Mouse (Mus musculus): ENCODE results near the gene Snrnp70.
A peak's percentile ranks its signal among the peaks of the same experiment; 100 is the strongest.

Snrnp70 gene

DNA sequence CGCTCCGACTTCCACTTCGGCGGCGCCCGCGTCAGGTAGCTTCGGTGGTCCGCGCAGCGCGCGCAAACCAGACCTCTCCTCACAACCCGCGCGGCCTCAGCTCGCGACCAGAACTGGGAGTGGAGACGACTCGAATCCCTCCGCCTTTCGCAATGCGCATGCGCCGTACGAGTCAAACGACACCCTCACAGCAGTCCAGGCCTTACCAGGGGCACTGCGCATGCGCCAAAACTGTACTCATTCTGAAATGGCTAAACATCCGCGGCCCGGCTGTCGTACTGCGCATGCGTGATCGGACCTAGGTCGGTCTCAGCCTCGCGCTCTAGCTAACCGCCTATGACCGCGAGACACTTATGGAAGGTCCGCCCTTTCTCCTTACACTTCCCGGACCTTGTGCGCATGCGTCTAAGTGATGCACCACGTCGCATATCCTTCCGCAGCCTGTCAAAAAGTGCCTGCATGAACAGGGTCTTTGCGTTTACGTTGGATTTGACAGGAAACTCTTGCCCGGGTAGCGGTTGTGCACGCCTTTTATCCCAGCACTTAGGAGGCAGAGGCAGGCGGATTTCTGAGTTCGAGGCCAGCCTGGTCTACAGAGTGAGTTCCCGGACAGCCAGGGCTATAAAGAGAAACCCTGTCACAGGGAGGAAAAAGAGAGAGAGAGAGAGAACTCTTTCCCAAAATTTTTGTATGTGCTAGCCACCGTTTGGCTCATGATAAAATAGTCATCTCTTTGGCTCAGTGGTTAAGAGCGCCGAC, at the start of gene Snrnp70:
Gene Snrnp70 (minus strand): TSS at position 165 of the 759 bp plus-strand sequence.
- DNase-seq = peak; percentile 100

DNA sequence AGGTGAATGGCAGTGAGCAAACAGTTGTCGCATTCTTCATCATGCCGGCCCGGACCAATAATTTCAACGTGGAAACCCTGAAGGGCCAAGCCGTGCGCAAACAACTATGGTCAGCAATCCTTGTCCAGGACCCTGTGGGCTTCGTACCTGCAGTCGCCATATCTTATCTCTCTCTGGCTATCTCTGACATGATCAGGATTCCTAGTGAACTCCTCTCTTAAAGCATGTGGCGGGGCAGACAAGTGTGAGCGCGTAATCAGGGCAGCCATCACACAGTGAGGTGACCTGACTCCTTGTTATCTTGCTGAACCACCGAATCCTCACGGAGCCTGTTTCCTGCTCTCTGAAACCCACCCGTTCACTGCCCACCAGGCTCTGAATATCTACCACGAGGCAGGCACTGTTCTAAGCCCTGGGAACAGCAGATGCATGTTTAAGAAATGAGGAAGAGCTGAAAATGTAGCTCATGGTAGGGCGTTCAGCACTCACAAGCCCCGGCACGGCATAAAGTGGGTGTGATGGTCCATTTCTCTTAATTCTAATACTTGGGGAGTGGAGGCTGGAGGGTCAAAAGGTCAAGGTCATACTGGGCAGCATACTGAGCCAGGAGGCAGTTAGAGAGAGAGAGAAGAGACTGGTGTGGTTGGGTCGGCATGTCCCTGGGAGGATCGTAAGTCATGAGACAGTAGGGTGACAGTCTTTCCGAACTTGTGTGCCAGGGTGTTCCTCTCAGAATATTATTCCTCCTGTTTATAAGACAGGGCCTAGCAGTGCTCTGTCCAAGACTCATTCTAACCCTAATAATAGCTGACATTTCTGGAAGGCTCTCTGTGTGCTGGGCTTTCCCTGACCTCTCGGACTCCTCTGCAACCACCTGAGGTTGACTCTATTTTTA, 48.2 kb upstream of the Snrnp70 start:
- no peak for DNase-seq

DNA sequence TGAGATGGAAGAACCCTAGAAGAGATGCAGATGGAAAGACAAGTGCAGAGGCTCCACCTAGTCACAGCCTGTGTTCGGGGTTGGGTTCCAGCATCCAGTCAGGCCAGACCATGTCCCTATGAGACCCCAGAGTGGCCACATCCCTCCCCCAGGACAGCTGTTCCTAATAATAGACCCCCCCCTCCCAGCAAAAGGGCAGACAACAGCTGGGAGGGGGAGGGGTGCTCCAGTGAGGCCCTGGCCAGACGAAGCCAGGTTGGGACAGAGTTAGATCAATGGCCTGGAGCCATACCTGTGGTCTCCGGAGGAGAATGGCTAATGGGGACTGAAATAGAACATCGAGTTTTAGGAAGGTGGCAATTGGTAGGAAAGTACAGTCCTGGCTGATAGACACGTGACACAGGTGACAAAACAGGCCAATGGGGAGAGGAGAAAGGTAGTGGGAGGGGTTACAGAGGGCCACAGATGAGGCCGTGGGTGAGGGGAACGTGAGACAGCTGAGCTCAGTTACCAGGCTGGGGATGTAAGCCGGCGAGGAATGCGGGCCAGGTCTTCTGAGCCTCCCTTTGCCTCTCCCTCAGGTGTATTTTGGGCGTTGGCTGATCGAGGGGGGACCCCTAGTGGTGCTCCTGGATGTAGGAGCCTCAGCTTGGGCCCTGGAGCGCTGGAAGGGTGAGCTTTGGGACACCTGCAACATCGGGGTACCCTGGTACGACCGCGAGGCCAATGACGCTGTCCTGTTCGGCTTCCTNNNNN, 42.2 kb upstream of the Snrnp70 start, which contains the start of gene Ruvbl2:
Gene Ruvbl2 (minus strand): TSS at position 576 of the 756 bp plus-strand sequence.
- DNase-seq = peak; percentile 48 to 78

- no peak for DNase-seq
These were observed 41.5 kb upstream of the Snrnp70 start for GRCm38 (mm10) chr7:45437046-45437445.

- no peak for DNase-seq
These were observed 40.9 kb upstream of the Snrnp70 start for GRCm38 (mm10) chr7:45436444-45436843.

DNA sequence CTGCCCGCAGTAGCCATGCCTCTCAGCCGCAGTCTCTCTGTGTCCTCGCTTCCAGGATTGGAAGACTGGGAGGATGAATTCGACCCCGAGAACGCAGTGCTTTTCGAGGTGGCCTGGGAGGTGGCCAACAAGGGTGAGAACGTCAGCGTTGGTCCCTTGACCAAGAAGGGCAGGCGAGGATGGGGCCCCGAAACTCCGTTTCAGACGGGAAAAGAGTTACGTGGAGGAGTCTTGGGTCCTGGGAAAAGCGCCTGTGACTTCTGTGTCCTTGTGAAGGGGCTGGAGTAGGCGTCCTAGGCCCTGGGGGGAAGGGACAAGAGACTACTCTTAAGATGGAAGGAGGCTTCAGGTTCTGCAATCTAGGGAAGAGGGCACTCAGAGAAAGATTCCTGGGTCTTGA, 39.5 kb upstream of the Snrnp70 start:
- DNase-seq = peak in 1 of 2 experiments; percentile 39

DNA sequence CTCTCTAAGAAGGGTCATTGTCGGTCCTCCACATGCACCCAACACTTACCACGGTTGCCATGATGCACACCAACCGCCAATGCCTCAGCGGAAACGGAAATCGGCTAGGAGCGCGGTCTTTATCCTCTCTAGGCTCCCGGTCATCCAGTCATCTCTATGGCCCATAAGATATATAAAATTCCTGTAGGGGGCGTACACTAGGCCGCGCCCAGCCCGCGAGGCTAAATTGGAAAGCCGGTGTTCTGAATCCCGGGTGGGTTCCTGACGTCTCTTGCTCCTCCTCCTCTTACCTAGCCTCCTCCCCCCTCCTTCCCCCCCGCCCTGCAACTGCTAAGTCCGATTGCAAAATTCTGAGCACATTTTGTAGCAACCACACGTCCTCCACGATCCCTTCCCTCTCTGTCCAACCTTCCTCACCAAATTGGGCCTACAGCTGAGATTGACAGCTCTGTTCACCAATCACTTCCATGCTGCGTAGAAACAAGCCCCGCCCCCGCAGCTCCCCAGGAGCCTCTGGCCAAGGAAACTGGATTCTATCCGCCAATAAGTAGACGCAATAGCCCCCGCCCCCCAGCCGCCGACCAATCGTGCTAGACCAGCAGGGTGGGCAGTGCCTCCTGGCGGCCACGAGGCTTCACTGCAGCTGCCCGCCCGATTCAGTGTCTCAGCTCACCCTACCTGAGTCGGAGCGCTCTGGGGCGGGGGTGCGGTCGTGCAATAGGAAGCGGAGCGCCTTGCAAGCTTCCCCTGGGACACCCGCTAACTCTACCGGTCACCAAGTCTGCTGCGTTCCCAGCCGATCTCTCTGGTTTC, 38.9 kb upstream of the Snrnp70 start, which contains the start of gene Gys1:
Gene Gys1 (plus strand): TSS at position 642 of the 813 bp plus-strand sequence.
- peak; percentile 100 for DNase-seq

GRCm38 (mm10) chr7:45433835-45434202, 38.3 kb upstream of the Snrnp70 start:
- no peak for DNase-seq

- no peak for DNase-seq
These were observed 31.0 kb upstream of the Snrnp70 start for GRCm38 (mm10) chr7:45426556-45426955.

GRCm38 (mm10) chr7:45421194-45421593, 25.7 kb upstream of the Snrnp70 start:
- no peak for DNase-seq

GRCm38 (mm10) chr7:45420615-45420919, 25.0 kb upstream of the Snrnp70 start, which contains the start of gene Lhb:
Gene Lhb (plus strand): TSS chr7:45420820.
- no peak for DNase-seq

DNA sequence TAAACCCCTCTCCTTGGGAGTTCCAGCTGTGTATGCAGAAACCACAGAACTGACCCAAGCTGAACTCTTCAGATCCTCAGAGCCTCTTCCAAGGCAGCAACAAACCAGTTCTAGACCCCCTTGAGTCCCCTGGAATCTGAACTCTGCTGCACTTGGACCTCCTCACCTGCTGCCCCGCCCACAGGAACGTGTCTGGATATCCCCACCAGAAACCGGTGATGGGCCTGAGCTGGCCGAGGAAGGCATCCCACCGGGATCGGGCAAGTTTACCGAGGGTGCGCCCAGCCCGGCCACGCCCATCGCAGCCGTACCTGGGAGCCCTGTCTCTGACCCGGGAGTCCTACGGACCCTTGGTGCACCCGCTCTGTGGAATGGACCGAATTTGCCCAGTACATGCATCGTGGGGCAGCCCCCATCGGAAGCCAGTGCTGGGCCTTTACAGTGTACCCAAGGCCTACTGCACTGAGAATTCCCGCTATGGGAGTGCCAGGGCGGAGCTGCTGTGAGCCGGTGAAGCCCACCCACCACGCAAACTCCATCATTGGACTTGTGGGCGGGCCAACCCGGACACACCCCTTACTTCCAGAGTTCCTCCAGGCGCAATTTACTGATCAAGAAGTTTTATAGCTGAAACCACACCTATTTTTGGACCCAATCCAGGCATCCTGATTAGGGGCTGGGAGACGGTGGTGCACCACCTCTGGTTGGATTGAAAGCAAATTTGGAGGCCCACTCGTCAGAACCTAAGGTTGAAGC, 24.5 kb upstream of the Snrnp70 start:
- DNase-seq = no peak

DNA sequence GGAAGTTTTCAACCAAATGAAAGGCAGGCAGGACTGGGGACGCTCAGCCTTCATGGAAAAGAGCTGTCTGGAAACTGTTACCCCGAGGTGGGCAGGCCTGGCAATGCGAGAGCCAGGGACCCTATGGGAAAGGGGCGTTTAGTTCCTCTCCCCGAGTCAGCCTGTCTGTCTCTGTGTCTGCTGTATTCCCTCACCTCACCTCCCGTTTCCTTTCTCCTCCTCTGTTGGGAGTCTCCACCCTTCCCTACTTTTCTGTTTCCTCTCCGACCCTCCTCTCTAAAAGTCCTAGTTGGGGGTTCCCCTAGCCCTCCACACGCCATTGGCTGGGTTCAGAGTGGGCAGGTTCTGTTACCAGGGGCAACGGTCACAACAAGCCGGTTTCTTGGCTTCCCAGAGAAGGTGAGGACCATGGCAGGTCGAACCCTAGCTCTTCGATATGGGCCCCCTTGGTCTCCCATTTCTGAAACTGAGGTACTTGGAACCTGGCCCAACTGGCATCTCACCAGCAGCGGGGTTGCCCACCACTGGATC, 22.5 kb upstream of the Snrnp70 start:
- DNase-seq = no peak

GRCm38 (mm10) chr7:45415636-45416035, 20.1 kb upstream of the Snrnp70 start:
- no peak for DNase-seq

- no peak for DNase-seq
These were observed 19.2 kb upstream of the Snrnp70 start for GRCm38 (mm10) chr7:45414740-45415224.

- peak in 1 of 2 experiments; percentile 55 for DNase-seq
These were observed 18.6 kb upstream of the Snrnp70 start for GRCm38 (mm10) chr7:45413864-45414739.

DNA sequence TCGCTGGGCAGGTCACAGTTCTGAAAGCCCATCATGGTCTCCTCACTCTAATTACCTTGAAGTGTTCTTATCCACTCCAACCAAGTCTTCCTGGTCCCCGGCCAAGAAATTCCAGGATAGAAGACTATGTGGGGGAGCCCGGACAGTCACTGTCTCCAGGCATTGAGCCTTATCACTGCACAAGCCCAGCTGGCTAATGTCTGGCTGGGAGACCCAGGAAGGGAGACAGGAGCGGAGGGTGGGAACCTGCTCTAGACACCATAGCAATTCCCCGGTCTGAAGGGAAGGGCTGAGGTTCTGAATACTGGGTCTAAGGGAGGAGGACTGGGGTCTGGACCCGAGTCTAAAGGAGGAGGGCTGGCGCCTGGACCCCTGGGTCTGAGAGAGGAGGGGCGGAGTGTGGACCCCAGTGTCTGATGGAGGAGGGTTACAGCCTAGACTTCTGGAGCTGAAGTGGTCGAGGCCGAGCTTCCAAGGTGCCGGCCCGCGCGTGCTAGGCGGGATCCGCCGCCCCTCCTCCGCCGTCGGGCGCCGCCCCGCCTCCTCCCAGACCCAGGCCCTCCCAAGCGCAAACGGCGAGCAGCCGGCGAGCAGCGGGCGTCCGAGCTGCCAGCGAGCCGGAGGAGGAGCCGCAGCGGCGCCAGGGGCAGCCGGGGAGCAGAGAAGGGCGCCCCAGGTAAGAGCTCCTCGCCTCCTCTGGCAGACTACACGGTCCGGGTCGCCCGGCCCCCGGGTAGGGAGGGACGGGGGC, 17.7 kb upstream of the Snrnp70 start, which contains the start of gene Ntf5:
Gene Ntf5 (plus strand): TSS at position 583 of the 751 bp plus-strand sequence.
- peak; percentile 20 to 56 for DNase-seq

DNA sequence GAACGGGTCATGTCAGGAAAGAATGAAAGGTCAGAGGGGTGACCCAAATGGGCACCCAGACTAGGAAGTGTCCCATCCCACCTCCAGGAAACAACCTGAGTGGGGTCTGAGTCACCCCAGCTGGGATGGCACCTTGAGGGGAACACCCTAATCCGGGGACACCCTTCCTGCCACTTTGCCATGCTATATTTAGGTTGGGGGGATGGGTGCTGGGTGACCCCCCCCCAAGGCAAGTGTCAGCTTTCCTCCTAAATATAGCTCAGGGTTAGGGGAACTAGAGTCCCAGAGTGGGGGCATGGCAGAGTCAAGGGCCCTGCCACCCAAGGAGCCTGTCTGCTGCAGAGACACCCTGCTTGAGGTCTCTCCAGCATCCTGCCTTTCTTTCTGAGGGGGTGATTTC, 16.9 kb upstream of the Snrnp70 start:
- no peak for DNase-seq
